Mouse (Mus musculus) bone marrow macrophage, adult 2 months (primary cell): ENCODE measurements around the gene Tbc1d14.

Source experiments
- CTCF ChIP-seq: IDR thresholded peaks from 2 replicates; pipeline ENCODE4 v1.5.1; 2012; ENCODE audit warnings: low read depth, mild to moderate bottlenecking, low read length, moderate library complexity
- POLR2A ChIP-seq: IDR thresholded peaks from 2 replicates; pipeline ENCODE4 v1.6.1; 2012; ENCODE audit warnings: mild to moderate bottlenecking, low read depth, low read length, borderline replicate concordance

DNA sequence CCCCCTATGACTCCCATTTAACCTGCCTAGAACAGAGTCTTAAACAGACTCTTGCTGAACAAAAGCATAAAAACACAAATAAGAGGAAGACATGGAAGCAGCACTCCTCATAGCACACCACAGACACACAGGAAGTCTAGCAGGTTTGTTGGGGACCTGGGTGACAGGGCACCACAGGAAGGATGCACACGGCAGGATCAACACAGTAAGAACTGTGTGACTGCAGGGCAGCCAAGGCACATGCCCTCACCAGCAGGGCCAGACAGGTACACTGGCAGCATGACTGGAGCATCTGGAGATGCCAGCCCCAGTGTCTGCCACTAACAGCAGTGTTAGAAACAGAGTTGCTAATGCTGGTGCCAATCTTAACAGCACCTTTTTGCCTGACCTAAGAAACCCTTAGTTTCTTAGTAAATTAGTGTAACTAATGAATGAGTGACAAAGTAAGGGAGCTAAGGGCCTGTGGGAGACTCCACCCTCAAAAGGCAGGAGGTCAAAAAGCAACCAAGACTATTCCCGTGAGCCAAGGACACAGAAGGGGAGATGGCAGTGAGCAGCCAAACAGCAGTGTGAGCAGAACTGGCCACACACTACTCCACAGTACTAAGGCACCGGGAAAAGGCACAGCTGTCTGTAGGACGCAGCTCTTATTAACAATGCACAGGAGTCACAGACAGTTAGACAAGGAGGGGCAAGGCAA lies 22.4 kb downstream of the Tbc1d14 start:
- TF ChIP-seq POLR2A (no peak), CTCF (no peak)
